ENCODE assay signal across 29 mouse cellular contexts in the genomic region with DNA sequence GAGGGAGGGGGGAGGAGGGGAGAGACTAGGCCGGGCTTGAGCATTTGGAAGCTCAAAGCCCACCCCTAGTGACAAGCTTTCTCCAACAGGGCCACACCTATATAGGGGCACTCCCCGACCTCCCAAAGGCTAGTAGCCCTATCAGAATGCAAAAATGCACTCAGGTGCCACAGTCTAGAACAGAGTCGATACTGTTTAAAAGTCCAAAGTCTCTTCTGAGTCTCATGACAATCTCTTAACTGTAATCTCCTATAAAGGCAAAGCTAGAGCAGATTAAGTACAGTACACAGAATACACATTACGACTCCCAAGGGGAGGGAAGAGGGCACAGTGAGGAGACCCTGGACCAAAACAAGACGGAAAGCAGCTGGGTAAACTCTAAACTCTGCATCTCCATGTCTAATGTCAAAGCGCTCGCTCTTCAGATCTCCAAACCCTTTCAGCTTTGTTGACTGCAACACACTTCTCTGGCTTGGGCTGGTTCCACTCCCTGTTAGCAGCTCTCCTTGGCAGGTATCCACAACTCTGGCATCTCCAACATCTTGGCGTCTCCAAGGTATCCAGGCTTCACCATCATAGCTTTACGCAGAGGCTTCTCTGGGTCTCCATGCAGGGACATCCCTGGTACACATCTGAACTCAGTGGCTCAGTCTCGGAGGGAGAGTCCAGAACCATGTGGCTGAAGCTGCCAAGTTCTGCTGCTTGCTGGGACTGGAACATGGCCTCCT. TPM values are rescaled to one million over a fixed set of nuclear protein-coding genes. Genes with fewer than 3 reads are reported as not detected.
DNase-seq lines count a peak whose midpoint lies in the region; ATAC-seq and TF ChIP-seq lines count a peak whose summit lies in the region.
"Had no signal": no experiment of that assay in that cellular context is flagged by ENCODE, and none has a peak within 500 bp of the region (broad histone marks: within the 10 kb centered on the region; RNA-seq: fewer than 3 reads in every experiment).

No protein-coding gene starts in this region.

- no peak overlapping the region for H3K4me2 ChIP-seq in forebrain, embryonic 14.5 days (ENCODE audit: low read length)
- H3K4me2 ChIP-seq in forebrain, embryonic 16.5 days (ENCODE audit: low read length), result no peak overlapping the region
- H3K4me2 ChIP-seq in liver, embryonic 13.5 days, result no peak overlapping the region
- no peak overlapping the region; the same call in 1 of the 2 replicates for H3K4me2 ChIP-seq in stomach, embryonic 15.5 days
- H3K4me2 ChIP-seq in midbrain, postnatal 0 days (ENCODE audit: low read depth, low read length, poor library complexity, severe bottlenecking), result no peak overlapping the region
- H3K4me2 ChIP-seq: embryonic facial prominence, embryonic 12.5 days; heart, embryonic 12.5 days; hindbrain, embryonic 12.5 days had no signal

- no peak overlapping the region for H3K27ac ChIP-seq in forebrain, embryonic 14.5 days (ENCODE audit: low read depth, low read length)
- no peak overlapping the region for H3K27ac ChIP-seq in forebrain, embryonic 16.5 days (ENCODE audit: low read length)
- peak overlapping the region; percentile 68 for H3K27ac ChIP-seq in liver, embryonic 13.5 days
- H3K27ac ChIP-seq in stomach, embryonic 15.5 days, result peak overlapping the region; percentile 67; the same call in 1 of the 2 replicates
- no peak overlapping the region for H3K27ac ChIP-seq in midbrain, postnatal 0 days (ENCODE audit: low read depth, low read length)
- H3K27ac ChIP-seq: embryonic facial prominence, embryonic 12.5 days; hindbrain, embryonic 12.5 days; left cerebral cortex, adult 2 months; limb, embryonic 10.5 days had no signal

- no peak overlapping the region for H3K9ac ChIP-seq in forebrain, embryonic 14.5 days (ENCODE audit: low read length)
- H3K9ac ChIP-seq in forebrain, embryonic 16.5 days (replicated peaks; ENCODE audit: low read depth, low read length), result no peak overlapping the region
- no peak overlapping the region for H3K9ac ChIP-seq in liver, embryonic 13.5 days
- H3K9ac ChIP-seq in stomach, embryonic 15.5 days, result no peak overlapping the region
- no peak overlapping the region for H3K9ac ChIP-seq in midbrain, postnatal 0 days (replicated peaks; ENCODE audit: low read length, poor library complexity, severe bottlenecking)
- H3K9ac ChIP-seq: embryonic facial prominence, embryonic 12.5 days; forebrain, postnatal 0 days; heart, embryonic 12.5 days; hindbrain, embryonic 12.5 days had no signal

- no peaks in the 10 kb centered on the region for H3K27me3 ChIP-seq in forebrain, embryonic 14.5 days (replicated peaks; ENCODE audit: control insufficient read depth, insufficient read depth, low read length)
- H3K27me3 ChIP-seq in forebrain, embryonic 16.5 days (replicated peaks; ENCODE audit: control insufficient read depth, insufficient read depth, low read length), result no peaks in the 10 kb centered on the region
- no peaks in the 10 kb centered on the region for H3K27me3 ChIP-seq in liver, embryonic 13.5 days
- no peaks in the 10 kb centered on the region for H3K27me3 ChIP-seq in stomach, embryonic 15.5 days (replicated peaks)
- no peaks in the 10 kb centered on the region for H3K27me3 ChIP-seq in midbrain, postnatal 0 days (ENCODE audit: insufficient read depth, low read length)
- H3K27me3 ChIP-seq: hindbrain, embryonic 12.5 days; Patski had no signal

- TF ChIP-seq CTCF in midbrain, postnatal 0 days (IDR thresholded peaks at IDR 0.05), result no peak

- DNase-seq in forebrain, embryonic 14.5 days (ENCODE audit: low spot score), result peak; percentile 36
- peak; percentile 23 to 33 for DNase-seq in kidney, postnatal 4 days
- no peak for DNase-seq in kidney, adult 9 months
- DNase-seq in liver, embryonic 13.5 days, result no peak
- DNase-seq in midbrain, postnatal 0 days (ENCODE audit: low spot score), result no peak
- no peak for DNase-seq in frontal cortex, postnatal 36 days (ENCODE audit: low spot score in 2 of 2)
- DNase-seq: adrenal gland, adult 8-10 months; cerebellum, adult 9-10 months; forebrain, postnatal 0 days; heart, postnatal 14 days; kidney, adult 11 months; lung, adult 2 months; lung, postnatal 4 days; right cerebral cortex, postnatal 4 days; thymus, adult 2 months had no signal

- ATAC-seq in forebrain, embryonic 14.5 days, result no peak
- ATAC-seq in forebrain, embryonic 16.5 days, result no peak
- ATAC-seq in liver, embryonic 13.5 days (ENCODE audit: low read depth), result peak; percentile 62
- ATAC-seq in stomach, embryonic 15.5 days (ENCODE audit: insufficient read depth, low FRiP score, low read depth), result peak; percentile 73
- no peak for ATAC-seq in midbrain, postnatal 0 days (ENCODE audit: low FRiP score)
- ATAC-seq: forebrain, postnatal 0 days; Patski had no signal

- H3K36me3 ChIP-seq in forebrain, embryonic 14.5 days (ENCODE audit: control insufficient read depth, insufficient read depth, low read length), result no peaks in the 10 kb centered on the region
- no peaks in the 10 kb centered on the region for H3K36me3 ChIP-seq in forebrain, embryonic 16.5 days (ENCODE audit: control insufficient read depth, insufficient read depth)
- no peaks in the 10 kb centered on the region for H3K36me3 ChIP-seq in liver, embryonic 13.5 days
- no peaks in the 10 kb centered on the region for H3K36me3 ChIP-seq in stomach, embryonic 15.5 days
- no peaks in the 10 kb centered on the region for H3K36me3 ChIP-seq in midbrain, postnatal 0 days (ENCODE audit: insufficient read depth, low read length)
- H3K36me3 ChIP-seq: embryonic facial prominence, embryonic 12.5 days; heart, embryonic 12.5 days; hindbrain, embryonic 12.5 days; limb, embryonic 10.5 days had no signal

- H3K4me3 ChIP-seq in forebrain, embryonic 14.5 days (ENCODE audit: low read depth, low read length), result no peak overlapping the region
- no peak overlapping the region for H3K4me3 ChIP-seq in forebrain, embryonic 16.5 days (replicated peaks; ENCODE audit: low read length)
- H3K4me3 ChIP-seq in liver, embryonic 13.5 days (replicated peaks), result no peak overlapping the region
- no peak overlapping the region for H3K4me3 ChIP-seq in stomach, embryonic 15.5 days (replicated peaks)
- H3K4me3 ChIP-seq in midbrain, postnatal 0 days (ENCODE audit: low read depth, low read length), result no peak overlapping the region
- H3K4me3 ChIP-seq: embryonic facial prominence, embryonic 12.5 days; erythroblast, embryonic 14.5 days; heart, embryonic 12.5 days; hindbrain, embryonic 12.5 days; left cerebral cortex, adult 2 months; limb, embryonic 10.5 days had no signal

- H3K9me3 ChIP-seq in forebrain, embryonic 14.5 days (replicated peaks; ENCODE audit: control insufficient read depth, low read length), result no peaks in the 10 kb centered on the region
- no peaks in the 10 kb centered on the region for H3K9me3 ChIP-seq in forebrain, embryonic 16.5 days (ENCODE audit: control insufficient read depth, low read length)
- H3K9me3 ChIP-seq in liver, embryonic 13.5 days (replicated peaks), result no peaks in the 10 kb centered on the region
- H3K9me3 ChIP-seq in stomach, embryonic 15.5 days, result no peaks in the 10 kb centered on the region
- H3K9me3 ChIP-seq in midbrain, postnatal 0 days (ENCODE audit: low read length), result no peaks in the 10 kb centered on the region
- H3K9me3 ChIP-seq: embryonic facial prominence, embryonic 12.5 days; heart, embryonic 12.5 days; hindbrain, embryonic 12.5 days; limb, embryonic 10.5 days had no signal

- WGBS in forebrain, embryonic 14.5 days, result 72% methylated on average over 10 of the region's 10 CpGs
- 64% methylated on average over 10 of the region's 10 CpGs for WGBS in forebrain, embryonic 16.5 days
- 59% methylated on average over 10 of the region's 10 CpGs for WGBS in liver, embryonic 13.5 days (ENCODE audit: insufficient replicate concordance)
- 54% methylated on average over 10 of the region's 10 CpGs for WGBS in stomach, embryonic 15.5 days
- WGBS in midbrain, postnatal 0 days, result 69% methylated on average over 10 of the region's 10 CpGs

- H3K4me1 ChIP-seq in forebrain, embryonic 14.5 days (ENCODE audit: control insufficient read depth, insufficient read depth, low read length), result peaks cover 8% of the 10 kb centered on the region; the same call in 1 of the 2 replicates
- peaks cover 8% of the 10 kb centered on the region for H3K4me1 ChIP-seq in forebrain, embryonic 16.5 days (replicated peaks; ENCODE audit: control insufficient read depth, insufficient read depth, low read length)
- H3K4me1 ChIP-seq in liver, embryonic 13.5 days (replicated peaks), result peaks cover 15% of the 10 kb centered on the region
- H3K4me1 ChIP-seq in stomach, embryonic 15.5 days, result 0 out of 2 replicates have a peak, but pooled peaks cover 3% of the 10 kb centered on the region
- 0 out of 2 replicates have a peak, but pooled peaks cover 5% of the 10 kb centered on the region for H3K4me1 ChIP-seq in midbrain, postnatal 0 days (ENCODE audit: insufficient read depth, low read length)

RNA-seq across cellular contexts. Expression of a gene that starts 11.5 kb away (rescaled TPM):
- not detected in 2 replicates for polyA plus RNA-seq in forebrain, embryonic 14.5 days (2014; fragmentation: Nextera tagmentation; extraction: Ambion mirVana)
- polyA plus RNA-seq in forebrain, embryonic 16.5 days (2015; fragmentation: Nextera tagmentation; extraction: Ambion mirVana), result not detected in 2 replicates
- not detected in 2 replicates for polyA plus RNA-seq in liver, embryonic 13.5 days (2015; fragmentation: Nextera tagmentation; extraction: Ambion mirVana)
- 34.9 and 49.0 TPM in 2 replicates for polyA plus RNA-seq in stomach, embryonic 15.5 days (2015; fragmentation: Nextera tagmentation; extraction: Ambion mirVana)
- not detected in 2 replicates for total RNA-seq in midbrain, postnatal 0 days (2014; rRNA removed)
- not detected in 2 replicates for polyA plus RNA-seq in midbrain, postnatal 0 days (2015; fragmentation: Nextera tagmentation; extraction: Ambion mirVana)
- total RNA-seq: adrenal gland, adult 8-10 months; forebrain, postnatal 0 days; gastrocnemius, adult 18-20 months; granulocyte monocyte progenitor cell, adult 5-6 weeks; heart, postnatal 14 days; left cerebral cortex, adult 2 months; neutrophil, adult 5-6 weeks had no signal
- polyA plus RNA-seq: cortical plate, adult 2 months; embryonic facial prominence, embryonic 12.5 days; erythroblast, embryonic 14.5 days; forebrain, postnatal 0 days; hindbrain, embryonic 12.5 days; limb, embryonic 10.5 days; lung, adult 2 months; midbrain, embryonic 16.5 days; Patski had no signal

RNA-seq across cellular contexts. Expression of a gene that starts 30.1 kb away (rescaled TPM):
- polyA plus RNA-seq in forebrain, embryonic 14.5 days (2014; fragmentation: Nextera tagmentation; extraction: Ambion mirVana), result 195 and 244 TPM in 2 replicates
- 173 and 174 TPM in 2 replicates for polyA plus RNA-seq in forebrain, embryonic 16.5 days (2015; fragmentation: Nextera tagmentation; extraction: Ambion mirVana)
- 148 and 158 TPM in 2 replicates for polyA plus RNA-seq in liver, embryonic 13.5 days (2015; fragmentation: Nextera tagmentation; extraction: Ambion mirVana)
- polyA plus RNA-seq in stomach, embryonic 15.5 days (2015; fragmentation: Nextera tagmentation; extraction: Ambion mirVana), result 149 and 159 TPM in 2 replicates
- total RNA-seq in midbrain, postnatal 0 days (2014; rRNA removed), result 142 and 166 TPM in 2 replicates
- 316 and 320 TPM in 2 replicates for polyA plus RNA-seq in midbrain, postnatal 0 days (2015; fragmentation: Nextera tagmentation; extraction: Ambion mirVana)

Comparison
In these comparisons a context has a peak if more than half of its experiments do, and no peak if none do; other contexts are left out.
1. DNase-seq: peak in forebrain, embryonic 14.5 days (single experiment) and kidney, postnatal 4 days (2 of 2); none in kidney, adult 9 months (single experiment), liver, embryonic 13.5 days (single experiment), midbrain, postnatal 0 days (single experiment) and frontal cortex, postnatal 36 days (0 of 2).
2. ATAC-seq: peak in liver, embryonic 13.5 days (single experiment) and stomach, embryonic 15.5 days (single experiment); none in forebrain, embryonic 14.5 days (single experiment), forebrain, embryonic 16.5 days (single experiment) and midbrain, postnatal 0 days (single experiment).
3. H3K27ac ChIP-seq: peak in liver, embryonic 13.5 days (single experiment) and stomach, embryonic 15.5 days (single experiment); none in forebrain, embryonic 14.5 days (single experiment), forebrain, embryonic 16.5 days (single experiment) and midbrain, postnatal 0 days (single experiment).
4. RNA of a gene that starts 11.5 kb away (polyA plus RNA-seq): 34.9 to 49.0 TPM in stomach, embryonic 15.5 days; not detected in liver, embryonic 13.5 days, not detected in midbrain, postnatal 0 days, not detected in forebrain, embryonic 14.5 days and not detected in forebrain, embryonic 16.5 days; every median in the first group is over 10 times any median in the second.